18 mouse cellular contexts compared by ENCODE assay signal in genomic region chr2:33989555-33990370, GRCm38 (mm10).
DNase-seq lines count a peak whose midpoint lies in the region; ATAC-seq lines count a peak whose summit lies in the region.
"Had no signal": no experiment of that assay in that cellular context is flagged by ENCODE, and none has a peak within 500 bp of the region (broad histone marks: within the 10 kb centered on the region; RNA-seq: fewer than 3 reads in every experiment).

No protein-coding gene starts in this region.

- no peaks in the 10 kb centered on the region for H3K27me3 ChIP-seq in hindbrain, embryonic 16.5 days (replicated peaks; ENCODE audit: control insufficient read depth, insufficient read depth, low read length)
- no peaks in the 10 kb centered on the region for H3K27me3 ChIP-seq in midbrain, embryonic 16.5 days (ENCODE audit: control insufficient read depth, insufficient read depth, low read depth, low read length)
- H3K27me3 ChIP-seq: heart, embryonic 13.5 days; limb, embryonic 13.5 days had no signal

- ATAC-seq in hindbrain, embryonic 16.5 days: no peak
- ATAC-seq in midbrain, embryonic 16.5 days: 0 out of 2 replicates have a peak, but pooled peaks have one; percentile 31
- ATAC-seq: intestine, embryonic 16.5 days had no signal

- no peaks in the 10 kb centered on the region; the same call in 1 of the 2 replicates for H3K9me3 ChIP-seq in hindbrain, embryonic 16.5 days (ENCODE audit: control insufficient read depth, low read length)
- H3K9me3 ChIP-seq in midbrain, embryonic 16.5 days (replicated peaks; ENCODE audit: control insufficient read depth, low read length, poor library complexity, severe bottlenecking): no peaks in the 10 kb centered on the region

- no peaks in the 10 kb centered on the region for H3K36me3 ChIP-seq in hindbrain, embryonic 16.5 days (ENCODE audit: control insufficient read depth, insufficient read depth, low read length)
- no peaks in the 10 kb centered on the region for H3K36me3 ChIP-seq in midbrain, embryonic 16.5 days (ENCODE audit: control insufficient read depth, insufficient read depth, low read length)
- H3K36me3 ChIP-seq: heart, embryonic 13.5 days; limb, embryonic 13.5 days had no signal

- no peak overlapping the region for H3K4me2 ChIP-seq in hindbrain, embryonic 16.5 days (ENCODE audit: low read length)
- H3K4me2 ChIP-seq in midbrain, embryonic 16.5 days (ENCODE audit: low read length): no peak overlapping the region
- H3K4me2 ChIP-seq: heart, embryonic 13.5 days; limb, embryonic 13.5 days had no signal

- H3K4me3 ChIP-seq in hindbrain, embryonic 16.5 days (ENCODE audit: low read length): no peak overlapping the region
- H3K4me3 ChIP-seq in midbrain, embryonic 16.5 days (ENCODE audit: low read depth, low read length): no peak overlapping the region
- H3K4me3 ChIP-seq: heart, embryonic 13.5 days; limb, embryonic 13.5 days had no signal

- peak overlapping the region; percentile 25; the same call in 1 of the 2 replicates for H3K9ac ChIP-seq in hindbrain, embryonic 16.5 days (ENCODE audit: low read depth, low read length)
- H3K9ac ChIP-seq in midbrain, embryonic 16.5 days (ENCODE audit: low read depth, low read length): no peak overlapping the region; the same call in 1 of the 2 replicates
- H3K9ac ChIP-seq: heart, embryonic 13.5 days; limb, embryonic 13.5 days; liver, embryonic 14.5 days had no signal

- peaks cover 2% of the 10 kb centered on the region; the same call in 1 of the 2 replicates for H3K4me1 ChIP-seq in hindbrain, embryonic 16.5 days (ENCODE audit: control insufficient read depth, insufficient read depth, low read depth, low read length)
- peaks cover 16% of the 10 kb centered on the region for H3K4me1 ChIP-seq in midbrain, embryonic 16.5 days (ENCODE audit: control insufficient read depth, insufficient read depth, low read length)
- H3K4me1 ChIP-seq: heart, embryonic 13.5 days; limb, embryonic 13.5 days had no signal

- intact Hi-C loops in gastrocnemius, postnatal 36 days (cut with DNase I): no loop called here

- WGBS in hindbrain, embryonic 16.5 days: 47% methylated on average over 12 of the region's 12 CpGs
- 48% methylated on average over 12 of the region's 12 CpGs for WGBS in midbrain, embryonic 16.5 days

- no peak overlapping the region; the same call in 1 of the 2 replicates for H3K27ac ChIP-seq in hindbrain, embryonic 16.5 days (ENCODE audit: low read depth, low read length)
- peak overlapping the region; percentile 24 for H3K27ac ChIP-seq in midbrain, embryonic 16.5 days (ENCODE audit: low read length)
- H3K27ac ChIP-seq: heart, embryonic 13.5 days; kidney, postnatal 0 days; limb, embryonic 13.5 days; liver, embryonic 14.5 days; stomach, postnatal 0 days had no signal

- DNase-seq in layer of hippocampus, adult 9-11 months: peak; percentile 29
- DNase-seq in layer of hippocampus, postnatal 10 days (ENCODE audit: low spot score in 2 of 2): no peak
- peak; percentile 73 for DNase-seq in brain, adult 2 months (ENCODE audit: low read depth, low spot score)
- no peak for DNase-seq in urinary bladder, postnatal 25 days (ENCODE audit: low spot score)
- no peak for DNase-seq in gastrocnemius, postnatal 36 days
- DNase-seq: adrenal gland, postnatal 25 days; B cell, adult 2 months; cerebellum, adult 8-10 months; gastrocnemius, postnatal 25 days; heart, postnatal 36 days had no signal

Comparison
In these comparisons a context has a peak if more than half of its experiments do, and no peak if none do; other contexts are left out.
1. DNase-seq: peak in layer of hippocampus, adult 9-11 months (single experiment) and brain, adult 2 months (single experiment); none in layer of hippocampus, postnatal 10 days (0 of 2), urinary bladder, postnatal 25 days (single experiment) and gastrocnemius, postnatal 36 days (0 of 2).